Mouse (Mus musculus): ENCODE data around the gene Stoml1.

DNA sequence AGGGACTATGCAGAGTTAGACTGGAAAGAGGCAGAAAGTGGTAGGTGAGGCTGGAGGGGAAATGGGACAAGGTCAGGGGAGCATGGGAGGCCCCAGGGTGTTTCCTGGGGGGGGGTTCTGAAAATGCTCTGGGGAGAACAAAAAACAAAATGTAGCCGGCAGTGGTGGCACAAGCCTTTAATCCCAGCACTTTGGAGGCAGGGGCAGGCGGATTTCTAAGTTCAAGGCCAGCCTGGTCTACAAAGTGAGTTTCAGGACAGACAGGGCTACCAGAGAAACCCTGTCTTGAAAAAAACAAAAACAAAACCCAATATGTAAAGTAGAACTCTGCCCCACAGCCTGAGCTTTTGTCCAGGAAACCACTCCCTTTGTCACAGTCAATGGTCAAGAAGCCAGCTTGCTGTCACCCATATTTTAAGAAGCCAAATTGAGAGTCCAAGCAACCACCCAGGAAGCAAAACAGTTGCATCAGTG lies 19.1 kb downstream of the Stoml1 start:
- TF ChIP-seq CTCF (IDR thresholded peaks at IDR 0.05; ENCODE audit: low read depth) (no peak), EP300 (IDR thresholded peaks at IDR 0.05; ENCODE audit: low read depth) (no peak)

All from liver, postnatal 0 days (tissue).